Mouse (Mus musculus): ENCODE results near the gene Ate1.

DNA sequence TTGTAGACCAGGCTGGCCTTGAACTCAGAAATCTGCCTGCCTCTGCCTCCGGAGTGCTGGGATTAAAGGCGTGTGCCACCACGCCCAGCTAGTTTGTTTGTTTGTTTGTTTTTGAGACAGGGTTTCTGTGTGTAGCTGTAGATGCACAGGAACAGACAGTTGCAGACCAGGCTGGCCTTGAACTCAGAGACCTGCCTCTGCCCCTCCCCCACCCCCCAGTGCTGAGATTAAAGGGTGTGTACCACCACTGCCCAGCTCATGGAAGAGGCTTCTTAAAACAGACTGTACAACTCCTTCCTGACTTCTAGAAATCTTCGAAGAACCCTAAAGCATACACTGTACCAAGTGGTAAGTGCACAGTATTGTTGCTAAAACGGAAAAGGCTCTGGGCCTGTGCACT is 25.2 kb upstream of the Ate1 start:
- TF ChIP-seq CTCF (IDR thresholded peaks at IDR 0.05; ENCODE audit: extremely low read depth, insufficient read length, insufficient replicate concordance, low read depth, low read length) (no peak), POLR2A (IDR thresholded peaks at IDR 0.05; ENCODE audit: low read depth, low read length) (no peak)

Data from small intestine, adult 2 months (tissue).